Mouse (Mus musculus): Measurements from ENCODE around the gene Smyd5.

- TF ChIP-seq POLR2A (IDR thresholded peaks at IDR 0.05; ENCODE audit: insufficient read depth, low read depth, low read length) (no peak), CTCF (IDR thresholded peaks at IDR 0.05) (no peak), EP300 (IDR thresholded peaks at IDR 0.05; ENCODE audit: insufficient read depth, low read depth, low read length) (no peak)
Observed at GRCm38 (mm10) chr6:85485738-85486137, 53.9 kb downstream of the Smyd5 start.

All from heart, adult 2 months (tissue).